Comparison of ENCODE assay signal across 8 mouse cellular contexts in genomic region chr5:147188571-147188975, GRCm38 (mm10). TPM values are rescaled to one million over a fixed set of nuclear protein-coding genes. Genes with fewer than 3 reads are reported as not detected.
DNase-seq lines count a peak whose midpoint lies in the region; ATAC-seq and TF ChIP-seq lines count a peak whose summit lies in the region.

Gene Gsx1, plus strand, starts transcription at chr5:147188696.

- H3K9me3 ChIP-seq in intestine, embryonic 16.5 days (ENCODE audit: control insufficient read depth, low read length): 0 out of 2 replicates have a peak, but pooled peaks cover 2% of the 10 kb centered on the region
- H3K9me3 ChIP-seq in limb, embryonic 13.5 days: no peaks in the 10 kb centered on the region
- H3K9me3 ChIP-seq in midbrain, embryonic 11.5 days (ENCODE audit: control insufficient read depth, low read length): no peaks in the 10 kb centered on the region

- no peak for TF ChIP-seq CTCF in spleen, adult 2 months (IDR thresholded peaks at IDR 0.05; ENCODE audit: extremely low read depth, insufficient read depth, insufficient read length, insufficient replicate concordance)

- TF ChIP-seq POLR2A in spleen, adult 2 months (IDR thresholded peaks at IDR 0.05; ENCODE audit: low read depth, low read length): no peak

- no peak within 1 kb of the TSS for H3K27ac ChIP-seq in spleen, adult 2 months (ENCODE audit: insufficient read depth, low read length)
- H3K27ac ChIP-seq in intestine, embryonic 16.5 days (ENCODE audit: low read length): no peak within 1 kb of the TSS
- no peak within 1 kb of the TSS for H3K27ac ChIP-seq in limb, embryonic 13.5 days
- no peak within 1 kb of the TSS for H3K27ac ChIP-seq in midbrain, embryonic 11.5 days (ENCODE audit: low read depth, low read length)

- H3K4me3 ChIP-seq in spleen, adult 2 months (ENCODE audit: extremely low read depth, insufficient read depth, insufficient read length): peak within 1 kb of the TSS; percentile 45
- H3K4me3 ChIP-seq in intestine, embryonic 16.5 days (ENCODE audit: low read length): peak within 1 kb of the TSS; percentile 36
- H3K4me3 ChIP-seq in limb, embryonic 13.5 days: peak within 1 kb of the TSS; percentile 36
- H3K4me3 ChIP-seq in midbrain, embryonic 11.5 days (ENCODE audit: low read depth, low read length): peak within 1 kb of the TSS; percentile 41

- DNase-seq in spleen, adult 2 months (ENCODE audit: low read depth in 1 of 2, low spot score in 2 of 2): peak in 1 of 2 experiments; percentile 13
- DNase-seq in spleen, postnatal 36 days (ENCODE audit: low spot score in 2 of 2): no peak
- peak; percentile 40 to 48 for DNase-seq in cerebellum, postnatal 14 days
- peak; percentile 20 for DNase-seq in gastrocnemius, postnatal 25 days
- peak; percentile 97 for DNase-seq in midbrain, embryonic 11.5 days (ENCODE audit: low spot score, missing footprints)
- peak; percentile 43 for DNase-seq in splenic B cell, adult 2 months (ENCODE audit: low read depth, low spot score)

- no peak within 1 kb of the TSS for H3K9ac ChIP-seq in intestine, embryonic 16.5 days (ENCODE audit: low read depth, low read length)
- H3K9ac ChIP-seq in limb, embryonic 13.5 days: no peak within 1 kb of the TSS
- H3K9ac ChIP-seq in midbrain, embryonic 11.5 days (ENCODE audit: low read length): peak within 1 kb of the TSS; percentile 54

- peaks cover 16% of the 10 kb centered on the region for H3K4me1 ChIP-seq in spleen, adult 2 months (ENCODE audit: control insufficient read depth, insufficient read depth, insufficient read length)
- H3K4me1 ChIP-seq in intestine, embryonic 16.5 days (ENCODE audit: control insufficient read depth, insufficient read depth, low read length): peaks cover 21% of the 10 kb centered on the region
- H3K4me1 ChIP-seq in limb, embryonic 13.5 days: peaks cover 23% of the 10 kb centered on the region
- H3K4me1 ChIP-seq in midbrain, embryonic 11.5 days (ENCODE audit: control insufficient read depth, insufficient read depth, low read length): peaks cover 32% of the 10 kb centered on the region

- WGBS in spleen, adult 2 months: 2% methylated on average over 37 of the region's 37 CpGs
- under 1% methylated on average over 37 of the region's 37 CpGs for WGBS in intestine, embryonic 16.5 days
- WGBS in limb, embryonic 13.5 days: under 1% methylated on average over 37 of the region's 37 CpGs
- WGBS in midbrain, embryonic 11.5 days: under 1% methylated on average over 37 of the region's 37 CpGs

- peak within 1 kb of the TSS; percentile 55 for H3K4me2 ChIP-seq in intestine, embryonic 16.5 days (ENCODE audit: low read depth, low read length)
- H3K4me2 ChIP-seq in limb, embryonic 13.5 days (replicated peaks): peak within 1 kb of the TSS; percentile 60
- peak within 1 kb of the TSS; percentile 61 for H3K4me2 ChIP-seq in midbrain, embryonic 11.5 days

- peak; percentile 80 for ATAC-seq in intestine, embryonic 16.5 days
- ATAC-seq in limb, embryonic 13.5 days (ENCODE audit: low FRiP score, low read depth): peak; percentile 67
- peak; percentile 34 for ATAC-seq in midbrain, embryonic 11.5 days (ENCODE audit: low FRiP score)

- H3K27me3 ChIP-seq in spleen, adult 2 months (ENCODE audit: control insufficient read depth, insufficient read depth, low read length): peaks cover 31% of the 10 kb centered on the region
- H3K27me3 ChIP-seq in intestine, embryonic 16.5 days (replicated peaks; ENCODE audit: control insufficient read depth, insufficient read depth, low read length): peaks cover 85% of the 10 kb centered on the region
- peaks cover 98% of the 10 kb centered on the region for H3K27me3 ChIP-seq in limb, embryonic 13.5 days
- peaks cover 79% of the 10 kb centered on the region for H3K27me3 ChIP-seq in midbrain, embryonic 11.5 days (ENCODE audit: control insufficient read depth, insufficient read depth, low read length)
- peaks cover 2% of the 10 kb centered on the region; the same call in 1 of the 2 replicates for H3K27me3 ChIP-seq in splenic B cell, adult 2 months (ENCODE audit: control insufficient read depth, insufficient read depth, low read length, poor library complexity, severe bottlenecking)

- no peaks in the 10 kb centered on the region for H3K36me3 ChIP-seq in spleen, adult 2 months (ENCODE audit: control insufficient read depth, insufficient read depth, low read length)
- no peaks in the 10 kb centered on the region for H3K36me3 ChIP-seq in intestine, embryonic 16.5 days (ENCODE audit: control insufficient read depth, insufficient read depth, low read length)
- no peaks in the 10 kb centered on the region for H3K36me3 ChIP-seq in limb, embryonic 13.5 days
- no peaks in the 10 kb centered on the region for H3K36me3 ChIP-seq in midbrain, embryonic 11.5 days (ENCODE audit: control insufficient read depth, insufficient read depth, low read length)
- no peaks in the 10 kb centered on the region for H3K36me3 ChIP-seq in splenic B cell, adult 2 months (ENCODE audit: control insufficient read depth, insufficient read depth, low read length, poor library complexity, severe bottlenecking)

RNA-seq across cellular contexts. Expression of gene Gsx1, which starts in this region (rescaled TPM):
- polyA plus RNA-seq in spleen, adult 2 months (2012; rRNA removed): not detected in 2 replicates
- not detected for total RNA-seq in gastrocnemius, postnatal 25 days (2021)
- polyA plus RNA-seq in intestine, embryonic 16.5 days (2015; fragmentation: Nextera tagmentation; extraction: Ambion mirVana): not detected in 2 replicates
- polyA plus RNA-seq in limb, embryonic 13.5 days (2015; fragmentation: Nextera tagmentation; extraction: Ambion mirVana): not detected in 2 replicates
- polyA plus RNA-seq in midbrain, embryonic 11.5 days (2014; fragmentation: Nextera tagmentation; extraction: Ambion mirVana): 14.6 and 19.0 TPM in 2 replicates

Comparison
In these comparisons a context has a peak if more than half of its experiments do, and no peak if none do; other contexts are left out.
1. RNA of gene Gsx1 (polyA plus RNA-seq): 14.6 to 19.0 TPM in midbrain, embryonic 11.5 days; not detected in spleen, adult 2 months, not detected in intestine, embryonic 16.5 days and not detected in limb, embryonic 13.5 days; every median in the first group is over 10 times any median in the second.
2. Peak in DNase-seq in gastrocnemius, postnatal 25 days; RNA of the gene not detected or under 1 TPM.
3. Peak in ATAC-seq, H3K4me3 ChIP-seq and H3K4me2 ChIP-seq in intestine, embryonic 16.5 days; RNA of the gene not detected or under 1 TPM.
4. Peak in ATAC-seq, H3K4me3 ChIP-seq and H3K4me2 ChIP-seq in limb, embryonic 13.5 days; RNA of the gene not detected or under 1 TPM.
5. DNase-seq: peak in cerebellum, postnatal 14 days (2 of 2), midbrain, embryonic 11.5 days (single experiment) and splenic B cell, adult 2 months (single experiment); none in spleen, postnatal 36 days (0 of 2).
6. Peak in every context shown above with its lines, with median percentiles within 50 percentile points of each other: H3K4me3 ChIP-seq, ATAC-seq and H3K4me2 ChIP-seq.